Mouse (Mus musculus) olfactory bulb, adult 2 months (tissue): ENCODE measurements around the gene Zfp202.

ENCODE experiments used
- CTCF ChIP-seq: fragments of 200-500 bp; IDR thresholded peaks from 2 replicates; pipeline ENCODE4 v1.5.1; 2012; ENCODE audit warnings: low read depth, mild to moderate bottlenecking, low read length, moderate library complexity; ENCODE audit not compliant: insufficient read depth
- POLR2A ChIP-seq: fragments of 200-500 bp; IDR thresholded peaks from 2 replicates; pipeline ENCODE4 v1.6.1; 2012; ENCODE audit warnings: mild to moderate bottlenecking, low read depth, low read length, moderate library complexity; ENCODE audit not compliant: insufficient read depth

DNA sequence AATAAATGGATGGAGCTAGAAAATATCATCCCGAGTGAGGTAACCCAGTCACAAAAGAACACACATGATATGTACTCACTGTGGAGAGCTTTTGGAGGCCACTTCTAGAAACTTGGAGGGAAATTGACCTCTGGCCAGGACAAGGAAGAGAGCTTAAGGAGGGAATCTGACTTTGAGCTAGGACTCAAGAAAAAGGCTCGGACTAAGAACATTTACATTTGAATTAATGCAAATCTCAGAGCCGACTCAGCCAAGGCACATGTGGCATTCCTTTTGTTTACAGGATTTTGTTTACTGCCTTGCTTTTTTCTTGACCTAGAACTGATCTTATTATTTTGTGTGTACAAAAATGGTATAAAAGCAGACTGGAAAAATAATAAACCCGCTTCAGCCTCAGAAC lies 47.6 kb downstream of the Zfp202 start:
- TF ChIP-seq CTCF (no peak), POLR2A (no peak)
